Mouse (Mus musculus): ENCODE measurements around the gene Xrcc3. TPM values are rescaled to one million over a fixed set of nuclear protein-coding genes. Genes with fewer than 3 reads are reported as not detected.

Gene Xrcc3
- total RNA-seq, 2 experiments from 2014 or later: 8.8 to 15.1 TPM

- ATAC-seq (replicated peaks; ENCODE audit: poor library complexity): no peak
Measured at GRCm38 (mm10) chr12:111754710-111755109, 59.0 kb downstream of the Xrcc3 start.

- ATAC-seq (replicated peaks; ENCODE audit: poor library complexity): no peak
Measured at GRCm38 (mm10) chr12:111753347-111753746, 60.3 kb downstream of the Xrcc3 start.

Other genes with a start within 250 kb of the Xrcc3 start
- 60.2 and 88.1 TPM in 2 replicates for gene Mark3, start 239.3 kb downstream of the Xrcc3 start, total RNA-seq (2015)
- 63.5 and 73.1 TPM in 2 replicates for gene Mark3, start 239.3 kb downstream of the Xrcc3 start, total RNA-seq (2017)
- 0.85 and 1.8 TPM in 2 replicates for gene Ckb, start 141.5 kb downstream of the Xrcc3 start, total RNA-seq (2015)
- gene Ckb, start 141.5 kb downstream of the Xrcc3 start, total RNA-seq (2017): 2.0 and 4.1 TPM in 2 replicates
- 8.6 and 8.8 TPM in 2 replicates for gene Trmt61a, start 135.8 kb downstream of the Xrcc3 start, total RNA-seq (2015)
- gene Trmt61a, start 135.8 kb downstream of the Xrcc3 start, total RNA-seq (2017): 8.0 and 11.2 TPM in 2 replicates
- gene Bag5, start 100.6 kb downstream of the Xrcc3 start, total RNA-seq (2015): 23.6 and 25.8 TPM in 2 replicates
- gene Bag5, start 100.6 kb downstream of the Xrcc3 start, total RNA-seq (2017): 29.2 and 46.3 TPM in 2 replicates
- gene Apopt1, start 100.6 kb downstream of the Xrcc3 start, total RNA-seq (2015): 67.5 and 72.1 TPM in 2 replicates
- 54.7 and 55.7 TPM in 2 replicates for gene Apopt1, start 100.6 kb downstream of the Xrcc3 start, total RNA-seq (2017)
- 20.8 and 24.1 TPM in 2 replicates for gene Klc1, start 55.0 kb downstream of the Xrcc3 start, total RNA-seq (2015)
- gene Klc1, start 55.0 kb downstream of the Xrcc3 start, total RNA-seq (2017): 37.9 and 76.1 TPM in 2 replicates
- gene Zfyve21, start 297 bp upstream of the Xrcc3 start, total RNA-seq (2015): 7.5 and 8.7 TPM in 2 replicates
- 7.5 and 9.6 TPM in 2 replicates for gene Zfyve21, start 297 bp upstream of the Xrcc3 start, total RNA-seq (2017)
- gene Ppp1r13b, start 94.2 kb upstream of the Xrcc3 start, total RNA-seq (2015): 5.4 and 9.3 TPM in 2 replicates
- gene Ppp1r13b, start 94.2 kb upstream of the Xrcc3 start, total RNA-seq (2017): 3.7 and 7.5 TPM in 2 replicates
- gene Atp5mpl, start 153.1 kb upstream of the Xrcc3 start, total RNA-seq (2015): 491 and 507 TPM in 2 replicates
- gene Atp5mpl, start 153.1 kb upstream of the Xrcc3 start, total RNA-seq (2017): 601 and 839 TPM in 2 replicates
- gene Tdrd9, start 157.7 kb upstream of the Xrcc3 start, total RNA-seq (2015): not detected in 2 replicates
- not detected in 2 replicates for gene Tdrd9, start 157.7 kb upstream of the Xrcc3 start, total RNA-seq (2017)
- not detected in 2 replicates for gene Rd3l, start 167.4 kb upstream of the Xrcc3 start, total RNA-seq (2015)
- gene Rd3l, start 167.4 kb upstream of the Xrcc3 start, total RNA-seq (2017): not detected in 2 replicates